8 mouse cellular contexts compared by ENCODE assay signal in the genomic region with DNA sequence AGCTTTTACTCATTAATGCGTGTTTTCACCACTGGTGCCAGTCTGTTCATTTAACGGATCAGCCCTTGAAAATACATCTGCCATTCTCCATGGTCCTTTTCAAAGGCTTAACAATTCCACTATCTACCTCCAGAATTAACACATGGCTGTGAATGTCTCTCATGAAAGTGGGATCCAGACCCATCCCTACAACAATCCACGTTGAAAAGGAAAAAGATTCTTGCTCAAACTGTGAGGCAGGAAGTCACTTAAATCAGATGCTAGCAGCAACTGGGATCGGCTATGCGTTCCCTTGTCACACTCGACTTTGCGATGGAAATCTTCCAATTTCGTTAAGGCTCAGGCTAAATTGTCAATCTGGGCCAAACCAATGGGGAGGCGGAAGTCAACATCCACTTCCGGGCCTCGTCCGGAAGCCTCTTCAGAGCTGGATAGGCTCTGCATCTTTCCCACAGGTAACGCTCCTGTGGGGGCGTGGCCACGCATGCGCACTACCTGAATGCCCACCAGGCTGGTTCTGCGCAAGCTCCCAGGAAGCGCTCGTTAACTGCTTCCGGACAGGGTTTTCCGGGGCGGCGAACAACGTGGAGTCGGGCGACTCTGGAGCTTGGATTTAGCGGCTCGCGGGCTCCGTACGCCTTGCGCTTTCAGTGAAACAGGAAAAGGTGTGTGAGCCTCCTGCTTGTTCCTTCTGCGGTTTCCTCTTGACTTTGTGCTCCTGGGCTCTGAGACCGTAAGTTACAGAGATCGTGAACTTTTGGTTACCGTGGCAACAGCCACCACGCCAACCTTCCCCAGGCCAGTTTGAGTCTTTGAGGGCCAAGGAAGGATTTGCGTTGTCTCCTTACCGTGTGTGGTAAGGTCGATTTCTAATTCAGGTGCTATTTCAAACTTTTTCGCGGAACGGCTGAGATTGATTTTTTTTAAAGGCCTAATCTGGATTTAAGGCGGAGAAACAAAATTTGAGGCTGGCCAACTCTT. TPM values are rescaled to one million over a fixed set of nuclear protein-coding genes. Genes with fewer than 3 reads are reported as not detected.
DNase-seq lines count a peak whose midpoint lies in the region; ATAC-seq and TF ChIP-seq lines count a peak whose summit lies in the region.

A gene (plus strand): TSS at position 556 of the 981 bp plus-strand sequence.

- H3K9me3 ChIP-seq in CH12.LX (replicated peaks; ENCODE audit: low read length) = no peaks in the 10 kb centered on the region
- no peaks in the 10 kb centered on the region for H3K9me3 ChIP-seq in forebrain, embryonic 11.5 days (ENCODE audit: control insufficient read depth, low read length)
- H3K9me3 ChIP-seq in heart, embryonic 16.5 days (replicated peaks; ENCODE audit: control insufficient read depth, low read length) = no peaks in the 10 kb centered on the region
- no peaks in the 10 kb centered on the region for H3K9me3 ChIP-seq in liver, embryonic 15.5 days (replicated peaks)
- H3K9me3 ChIP-seq in neural tube, embryonic 12.5 days = no peaks in the 10 kb centered on the region

- peaks cover 5 to 21% of the 10 kb centered on the region in 2 experiments; a peak in 3 of 4 replicates for H3K4me1 ChIP-seq in CH12.LX (ENCODE audit: control insufficient read depth in 1 of 2, insufficient read depth in 2 of 2)
- peaks cover 3% of the 10 kb centered on the region; the same call in 1 of the 2 replicates for H3K4me1 ChIP-seq in forebrain, embryonic 11.5 days (replicated peaks; ENCODE audit: control insufficient read depth, insufficient read depth, low read length)
- peaks cover 7% of the 10 kb centered on the region for H3K4me1 ChIP-seq in heart, embryonic 16.5 days (ENCODE audit: control insufficient read depth, insufficient read depth, low read length)
- peaks cover 14% of the 10 kb centered on the region for H3K4me1 ChIP-seq in liver, embryonic 15.5 days (replicated peaks)
- H3K4me1 ChIP-seq in neural tube, embryonic 12.5 days = peaks cover 8% of the 10 kb centered on the region

- TF ChIP-seq CTCF in CH12.LX (conservative IDR thresholded peaks at IDR 0.05 in 1 of 2, IDR thresholded peaks at IDR 0.05 in 1 of 2; ENCODE audit: low read depth in 2 of 2, low read length in 2 of 2) = no peak

- peak; percentile 98 for DNase-seq in CH12.LX (ENCODE audit: extremely low read depth)
- DNase-seq in c-Kit-positive CD71-positive TER-119-negative erythroid progenitor cells, embryonic 14.5 days (ENCODE audit: low read depth) = peak; percentile 90
- DNase-seq in forebrain, embryonic 11.5 days (ENCODE audit: low spot score) = peak; percentile 96
- peak; percentile 93 to 96 for DNase-seq in kidney, postnatal 36 days
- peak; percentile 95 for DNase-seq in telencephalon, adult 2 months (ENCODE audit: low read depth, low spot score)

- ATAC-seq in forebrain, embryonic 11.5 days (replicated peaks; ENCODE audit: low FRiP score) = peak; percentile 100
- ATAC-seq in heart, embryonic 16.5 days (replicated peaks; ENCODE audit: extremely low read depth, insufficient read depth, low FRiP score) = peak; percentile 99
- peak; percentile 99 for ATAC-seq in liver, embryonic 15.5 days (ENCODE audit: insufficient read depth)
- ATAC-seq in neural tube, embryonic 12.5 days (ENCODE audit: low FRiP score, low read depth) = peak; percentile 99

- H3K9ac ChIP-seq in CH12.LX (ENCODE audit: insufficient read depth, low read depth) = peak within 1 kb of the TSS; percentile 63
- peak within 1 kb of the TSS; percentile 54 for H3K9ac ChIP-seq in forebrain, embryonic 11.5 days (ENCODE audit: low read length)
- peak within 1 kb of the TSS; percentile 73 for H3K9ac ChIP-seq in heart, embryonic 16.5 days (ENCODE audit: low read length)
- peak within 1 kb of the TSS; percentile 19 for H3K9ac ChIP-seq in liver, embryonic 15.5 days
- peak within 1 kb of the TSS; percentile 50 for H3K9ac ChIP-seq in neural tube, embryonic 12.5 days

- WGBS in forebrain, embryonic 11.5 days = 6% methylated on average over 44 of the region's 44 CpGs
- WGBS in heart, embryonic 16.5 days = 6% methylated on average over 44 of the region's 44 CpGs
- 6% methylated on average over 44 of the region's 44 CpGs for WGBS in liver, embryonic 15.5 days (ENCODE audit: insufficient replicate concordance)
- 6% methylated on average over 44 of the region's 44 CpGs for WGBS in neural tube, embryonic 12.5 days

- peak within 1 kb of the TSS; percentile 42 for H3K27ac ChIP-seq in CH12.LX (ENCODE audit: insufficient read depth, low read depth)
- H3K27ac ChIP-seq in forebrain, embryonic 11.5 days (ENCODE audit: low read depth, low read length) = no peak within 1 kb of the TSS
- peak within 1 kb of the TSS; percentile 50 for H3K27ac ChIP-seq in heart, embryonic 16.5 days (ENCODE audit: low read length)
- no peak within 1 kb of the TSS for H3K27ac ChIP-seq in liver, embryonic 15.5 days (replicated peaks)
- no peak within 1 kb of the TSS for H3K27ac ChIP-seq in neural tube, embryonic 12.5 days

- H3K27me3 ChIP-seq in CH12.LX (replicated peaks) = no peaks in the 10 kb centered on the region
- no peaks in the 10 kb centered on the region; the same call in 1 of the 2 replicates for H3K27me3 ChIP-seq in forebrain, embryonic 11.5 days (ENCODE audit: control insufficient read depth, insufficient read depth, low read length)
- H3K27me3 ChIP-seq in heart, embryonic 16.5 days (ENCODE audit: control insufficient read depth, insufficient read depth, low read length) = 0 out of 2 replicates have a peak, but pooled peaks cover 4% of the 10 kb centered on the region
- peaks cover 11% of the 10 kb centered on the region for H3K27me3 ChIP-seq in liver, embryonic 15.5 days
- H3K27me3 ChIP-seq in neural tube, embryonic 12.5 days (replicated peaks) = peaks cover 8% of the 10 kb centered on the region; the same call in 1 of the 2 replicates

- peaks cover 9 to 26% of the 10 kb centered on the region in 2 experiments for H3K36me3 ChIP-seq in CH12.LX (replicated peaks in 1 of 2; ENCODE audit: control insufficient read depth in 1 of 2, insufficient read depth in 1 of 2, low read length in 1 of 2)
- no peaks in the 10 kb centered on the region for H3K36me3 ChIP-seq in forebrain, embryonic 11.5 days (ENCODE audit: control insufficient read depth, insufficient read depth, low read length)
- no peaks in the 10 kb centered on the region for H3K36me3 ChIP-seq in heart, embryonic 16.5 days (ENCODE audit: control insufficient read depth, insufficient read depth)
- H3K36me3 ChIP-seq in liver, embryonic 15.5 days (replicated peaks) = peaks cover 7% of the 10 kb centered on the region; the same call in 1 of the 2 replicates
- peaks cover 8% of the 10 kb centered on the region; the same call in 1 of the 2 replicates for H3K36me3 ChIP-seq in neural tube, embryonic 12.5 days

- peak; percentile 87 for TF ChIP-seq POLR2A in CH12.LX (IDR thresholded peaks at IDR 0.05; ENCODE audit: low read depth, low read length)

- peak within 1 kb of the TSS; percentile 86 to 98 (median 86) for H3K4me3 ChIP-seq in CH12.LX (replicated peaks in 1 of 3; ENCODE audit: low read depth in 2 of 3, low read length in 2 of 3, poor library complexity in 1 of 3)
- H3K4me3 ChIP-seq in forebrain, embryonic 11.5 days (ENCODE audit: low read depth, low read length) = peak within 1 kb of the TSS; percentile 68
- H3K4me3 ChIP-seq in heart, embryonic 16.5 days (ENCODE audit: low read length) = peak within 1 kb of the TSS; percentile 77
- H3K4me3 ChIP-seq in liver, embryonic 15.5 days (replicated peaks) = peak within 1 kb of the TSS; percentile 68
- peak within 1 kb of the TSS; percentile 69 for H3K4me3 ChIP-seq in neural tube, embryonic 12.5 days

- dilution Hi-C loops in CH12.LX (cut with MboI; ENCODE audit: extremely low pct_ligation_motif_present, extremely low pct_unique_long_range_greater_than_20kb, low sequenced_read_pairs) = no loop called here

- in situ Hi-C loops in CH12.LX (cut with MboI; ENCODE audit: low pct_ligation_motif_present, low pct_unique_long_range_greater_than_20kb, low sequenced_read_pairs) = no loop called here

- H3K79me2 ChIP-seq in CH12.LX (replicated peaks; ENCODE audit: control insufficient read depth, extremely low read depth, insufficient read depth, poor library complexity, severe bottlenecking) = peaks cover 20% of the 10 kb centered on the region

- no peak for TF ChIP-seq RAD21 in CH12.LX (IDR thresholded peaks at IDR 0.05; ENCODE audit: low read depth, low read length)

- no peak for TF ChIP-seq EP300 in CH12.LX (IDR thresholded peaks at IDR 0.05; ENCODE audit: low read length)

- H3K4me2 ChIP-seq in CH12.LX (ENCODE audit: insufficient read depth, low read depth, poor library complexity, severe bottlenecking) = peak within 1 kb of the TSS; percentile 93
- peak within 1 kb of the TSS; percentile 81 for H3K4me2 ChIP-seq in forebrain, embryonic 11.5 days (ENCODE audit: low read depth, low read length, severe bottlenecking)
- H3K4me2 ChIP-seq in heart, embryonic 16.5 days (ENCODE audit: low read depth, low read length) = peak within 1 kb of the TSS; percentile 94
- peak within 1 kb of the TSS; percentile 75 for H3K4me2 ChIP-seq in liver, embryonic 15.5 days
- H3K4me2 ChIP-seq in neural tube, embryonic 12.5 days (replicated peaks) = peak within 1 kb of the TSS; percentile 87

TF ChIP-seq in CH12.LX, 34 proteins besides CTCF, POLR2A, EP300 and RAD21 (continues in another document):
- TF ChIP-seq IRF4 (IDR thresholded peaks at IDR 0.05; ENCODE audit: low read depth, low read length) = peak; percentile 46; the same call in 1 of the 2 replicates
- no peak; the same call in 1 of the 2 replicates for TF ChIP-seq GABPA (IDR thresholded peaks at IDR 0.05; ENCODE audit: insufficient replicate concordance, low read depth, low read length)
- peak; percentile 97 for TF ChIP-seq SIN3A (IDR thresholded peaks at IDR 0.05; ENCODE audit: low read length)
- peak; percentile 99 for TF ChIP-seq ELF1 (IDR thresholded peaks at IDR 0.05; ENCODE audit: low read depth, low read length)
- TF ChIP-seq SMC3 (IDR thresholded peaks at IDR 0.05; ENCODE audit: low read depth, low read length) = no peak
- TF ChIP-seq PAX5 (IDR thresholded peaks at IDR 0.05; ENCODE audit: low read length) = no peak
- TF ChIP-seq TBP (conservative IDR thresholded peaks at IDR 0.05; ENCODE audit: low read depth, low read length) = 0 out of 2 replicates have a peak, but pooled peaks have one; percentile 22
- no peak for TF ChIP-seq UBTF (IDR thresholded peaks at IDR 0.05; ENCODE audit: low read depth, low read length)
- TF ChIP-seq NELFE (IDR thresholded peaks at IDR 0.05; ENCODE audit: low read depth, low read length) = peak; percentile 84
- no peak for TF ChIP-seq JUND (conservative IDR thresholded peaks at IDR 0.05; ENCODE audit: low read depth, low read length)

RNA-seq across cellular contexts. Expression of the gene that starts here (rescaled TPM):
- total RNA-seq in CH12.LX (2012; rRNA removed) (12.3 and 18.0 TPM in 2 replicates), CH12.LX (2014; rRNA removed) (20.6 and 21.9 TPM in 2 replicates)
- polyA plus RNA-seq in CH12.LX (2012; ENCODE audit: insufficient read length, low read depth) = 24.8 and 27.2 TPM in 2 replicates
- 19.8 and 20.4 TPM in 2 replicates for polyA plus RNA-seq in forebrain, embryonic 11.5 days (2014; fragmentation: Nextera tagmentation; extraction: Ambion mirVana)
- polyA plus RNA-seq in heart, embryonic 16.5 days (2015; fragmentation: Nextera tagmentation; extraction: Ambion mirVana) = 13.3 and 15.0 TPM in 2 replicates
- 4.0 and 4.1 TPM in 2 replicates for polyA plus RNA-seq in liver, embryonic 15.5 days (2015; fragmentation: Nextera tagmentation; extraction: Ambion mirVana)
- 17.7 and 18.7 TPM in 2 replicates for polyA plus RNA-seq in neural tube, embryonic 12.5 days (2016; fragmentation: Nextera tagmentation; extraction: Ambion mirVana)

Comparison
In these comparisons a context has a peak if more than half of its experiments do, and no peak if none do; other contexts are left out.
1. H3K27ac ChIP-seq: peak in CH12.LX (single experiment) and heart, embryonic 16.5 days (single experiment); none in forebrain, embryonic 11.5 days (single experiment), liver, embryonic 15.5 days (single experiment) and neural tube, embryonic 12.5 days (single experiment).
2. H3K9ac ChIP-seq: peak in every context shown above with its lines; median percentile 73 in heart, embryonic 16.5 days; 63 in CH12.LX; 54 in forebrain, embryonic 11.5 days; 50 in neural tube, embryonic 12.5 days; 19 in liver, embryonic 15.5 days.
3. Peak in every context shown above with its lines, with median percentiles within 50 percentile points of each other: DNase-seq, H3K4me2 ChIP-seq, H3K4me3 ChIP-seq and ATAC-seq.